Mouse (Mus musculus): ENCODE results near the gene Pakap.

Gene Pakap

GRCm38 (mm10) chr4:57837089-57837488 is 269.1 kb downstream of the Pakap start:
- DNase-seq (ENCODE audit: low read depth, low spot score), result no peak

- no peak for DNase-seq (ENCODE audit: low read depth, low spot score)
These were observed 271.4 kb downstream of the Pakap start for GRCm38 (mm10) chr4:57839343-57839742.

- DNase-seq (ENCODE audit: low read depth, low spot score), result no peak
These were observed 273.9 kb downstream of the Pakap start for GRCm38 (mm10) chr4:57841911-57842310.

GRCm38 (mm10) chr4:57842472-57843305 is 274.7 kb downstream of the Pakap start:
- DNase-seq (ENCODE audit: low read depth, low spot score), result no peak

GRCm38 (mm10) chr4:57845031-57845431 is 277.1 kb downstream of the Pakap start:
- no peak for DNase-seq (ENCODE audit: low read depth, low spot score)

- no peak for DNase-seq (ENCODE audit: low read depth, low spot score)
These were observed 277.7 kb downstream of the Pakap start for GRCm38 (mm10) chr4:57845541-57846210.

GRCm38 (mm10) chr4:57846381-57846990 is 278.5 kb downstream of the Pakap start:
- DNase-seq (ENCODE audit: low read depth, low spot score), result no peak

GRCm38 (mm10) chr4:57846991-57847422 is 279.0 kb downstream of the Pakap start:
- no peak for DNase-seq (ENCODE audit: low read depth, low spot score)

- no peak for DNase-seq (ENCODE audit: low read depth, low spot score)
These were observed 279.7 kb downstream of the Pakap start for GRCm38 (mm10) chr4:57847676-57848075.

GRCm38 (mm10) chr4:57849465-57849864 is 281.5 kb downstream of the Pakap start:
- DNase-seq (ENCODE audit: low read depth, low spot score), result no peak

- no peak for DNase-seq (ENCODE audit: low read depth, low spot score)
These were observed 283.8 kb downstream of the Pakap start for GRCm38 (mm10) chr4:57851731-57852130.

- no peak for DNase-seq (ENCODE audit: low read depth, low spot score)
These were observed 284.6 kb downstream of the Pakap start for GRCm38 (mm10) chr4:57852461-57853040.

- DNase-seq (ENCODE audit: low read depth, low spot score), result no peak
These were observed 286.2 kb downstream of the Pakap start for GRCm38 (mm10) chr4:57854181-57854580.

- no peak for DNase-seq (ENCODE audit: low read depth, low spot score)
These were observed 287.4 kb downstream of the Pakap start for GRCm38 (mm10) chr4:57855281-57855941.

- no peak for DNase-seq (ENCODE audit: low read depth, low spot score)
These were observed 288.7 kb downstream of the Pakap start for GRCm38 (mm10) chr4:57856673-57857072.

GRCm38 (mm10) chr4:57860204-57860611 is 292.2 kb downstream of the Pakap start:
- no peak for DNase-seq (ENCODE audit: low read depth, low spot score)

- no peak for DNase-seq (ENCODE audit: low read depth, low spot score)
These were observed 293.2 kb downstream of the Pakap start for GRCm38 (mm10) chr4:57861166-57861565.

- no peak for DNase-seq (ENCODE audit: low read depth, low spot score)
These were observed 293.9 kb downstream of the Pakap start for GRCm38 (mm10) chr4:57861856-57862255.

GRCm38 (mm10) chr4:57862269-57862986 is 294.4 kb downstream of the Pakap start:
- DNase-seq (ENCODE audit: low read depth, low spot score), result no peak

GRCm38 (mm10) chr4:57866088-57866487 is 298.1 kb downstream of the Pakap start:
- DNase-seq (ENCODE audit: low read depth, low spot score), result no peak

GRCm38 (mm10) chr4:57866990-57867389 is 299.0 kb downstream of the Pakap start:
- no peak for DNase-seq (ENCODE audit: low read depth, low spot score)

All from embryo, embryonic 11.5 days (tissue).